Comparison of ENCODE assay signal across 13 mouse cellular contexts in genomic region chr17:85087591-85087990, GRCm38 (mm10). TPM values are rescaled to one million over a fixed set of nuclear protein-coding genes. Genes with fewer than 3 reads are reported as not detected.
DNase-seq lines count a peak whose midpoint lies in the region; ATAC-seq and TF ChIP-seq lines count a peak whose summit lies in the region.
"Had no signal": no experiment of that assay in that cellular context is flagged by ENCODE, and none has a peak within 500 bp of the region (broad histone marks: within the 10 kb centered on the region; RNA-seq: fewer than 3 reads in every experiment).

No protein-coding gene starts in this region.

- H3K36me3 ChIP-seq in heart, embryonic 13.5 days = no peaks in the 10 kb centered on the region

- 49% methylated on average over 5 of the region's 5 CpGs for WGBS in heart, embryonic 13.5 days

- H3K4me1 ChIP-seq in heart, embryonic 13.5 days = peaks cover 47% of the 10 kb centered on the region

- no peak overlapping the region for H3K9ac ChIP-seq in heart, embryonic 13.5 days
- H3K9ac ChIP-seq: hindbrain, embryonic 14.5 days; liver, embryonic 14.5 days; neural tube, embryonic 15.5 days had no signal

- no peaks in the 10 kb centered on the region for H3K9me3 ChIP-seq in heart, embryonic 13.5 days
- H3K9me3 ChIP-seq: neural tube, embryonic 15.5 days had no signal

- peak overlapping the region; percentile 29; the same call in 1 of the 2 replicates for H3K4me2 ChIP-seq in heart, embryonic 13.5 days

- H3K27ac ChIP-seq in left cerebral cortex, adult 2 months = no peak overlapping the region
- H3K27ac ChIP-seq in heart, embryonic 13.5 days (replicated peaks) = peak overlapping the region; percentile 50; the same call in 1 of the 2 replicates
- H3K27ac ChIP-seq: hindbrain, embryonic 14.5 days; liver, embryonic 14.5 days; neural tube, embryonic 15.5 days had no signal

- ATAC-seq in heart, embryonic 13.5 days (ENCODE audit: extremely low read depth, insufficient number of reproducible peaks, low FRiP score, low TSS enrichment) = no peak

- DNase-seq in left cerebral cortex, adult 2 months (ENCODE audit: extremely low spot score in 1 of 2, low spot score in 2 of 2) = no peak
- no peak for DNase-seq in left cerebral cortex, postnatal 10 days (ENCODE audit: extremely low spot score in 1 of 2, low spot score in 2 of 2)
- DNase-seq in cerebellum, postnatal 25 days = peak; percentile 73 to 88
- DNase-seq in spleen, adult 18-20 months = no peak
- DNase-seq in urinary bladder, postnatal 25 days (ENCODE audit: low spot score) = no peak
- no peak for DNase-seq in kidney, postnatal 14 days
- DNase-seq: kidney, adult 8-10 months; lung, postnatal 36 days had no signal

- no peak for TF ChIP-seq CTCF in left cerebral cortex, adult 2 months (IDR thresholded peaks at IDR 0.05)

- H3K27me3 ChIP-seq in heart, embryonic 13.5 days (replicated peaks) = no peaks in the 10 kb centered on the region
- H3K27me3 ChIP-seq: CH12.LX; neural tube, embryonic 15.5 days had no signal

- intact Hi-C loops in left cerebral cortex, adult 2 months (cut with DNase I) = loop anchor here (10.0 kb wide), 1 partner anchor 213 kb away; no protein-coding TSS in a partner anchor
- intact Hi-C loops in left cerebral cortex, postnatal 10 days (cut with DNase I) = no loop called here

- peak overlapping the region; percentile 4; the same call in 1 of the 2 replicates for H3K4me3 ChIP-seq in left cerebral cortex, adult 2 months
- H3K4me3 ChIP-seq in heart, embryonic 13.5 days = no peak overlapping the region
- H3K4me3 ChIP-seq: neural tube, embryonic 15.5 days had no signal

RNA-seq across cellular contexts. Expression of gene Prepl, which starts 2.5 kb away (rescaled TPM):
- total RNA-seq in left cerebral cortex, adult 2 months (2021) = 100 to 1,000 TPM; 370 to 404 TPM
- 100 to 1,000 TPM; 308 to 319 TPM for total RNA-seq in left cerebral cortex, postnatal 10 days (2021)
- polyA plus RNA-seq in heart, embryonic 13.5 days (2015; fragmentation: Nextera tagmentation; extraction: Ambion mirVana) = 22.5 and 22.7 TPM in 2 replicates

RNA-seq across cellular contexts. Expression of gene Camkmt, which starts 2.8 kb away (rescaled TPM):
- total RNA-seq in left cerebral cortex, adult 2 months (2021) = 10 to 100 TPM; 12.8 to 13.6 TPM
- total RNA-seq in left cerebral cortex, postnatal 10 days (2021) = 10 to 100 TPM; 11.8 to 12.5 TPM
- polyA plus RNA-seq in heart, embryonic 13.5 days (2015; fragmentation: Nextera tagmentation; extraction: Ambion mirVana) = 6.2 and 6.5 TPM in 2 replicates

RNA-seq across cellular contexts. Expression of gene Slc3a1, which starts 59.4 kb away (rescaled TPM):
- under 1 TPM; 0.26 to 0.38 TPM for total RNA-seq in left cerebral cortex, adult 2 months (2021)
- under 1 TPM in 1 of 2 experiments, not detected in 1; 0.24 TPM for total RNA-seq in left cerebral cortex, postnatal 10 days (2021)
- 0.12 and 0.22 TPM in 2 replicates for polyA plus RNA-seq in heart, embryonic 13.5 days (2015; fragmentation: Nextera tagmentation; extraction: Ambion mirVana)

Comparison
In these comparisons a context has a peak if more than half of its experiments do, and no peak if none do; other contexts are left out.
1. DNase-seq: peak in cerebellum, postnatal 25 days (2 of 2); none in left cerebral cortex, adult 2 months (0 of 2), left cerebral cortex, postnatal 10 days (0 of 2), spleen, adult 18-20 months (0 of 2), urinary bladder, postnatal 25 days (single experiment) and kidney, postnatal 14 days (single experiment).